Mouse (Mus musculus) urinary bladder, postnatal 14 days (tissue): ENCODE data around the gene Nid2.

Source experiments
- DNase-seq: peaks from one replicate; pipeline ENCODE4 v3.0.0; 2021; ENCODE audit warnings: low spot score

Gene Nid2

DNA sequence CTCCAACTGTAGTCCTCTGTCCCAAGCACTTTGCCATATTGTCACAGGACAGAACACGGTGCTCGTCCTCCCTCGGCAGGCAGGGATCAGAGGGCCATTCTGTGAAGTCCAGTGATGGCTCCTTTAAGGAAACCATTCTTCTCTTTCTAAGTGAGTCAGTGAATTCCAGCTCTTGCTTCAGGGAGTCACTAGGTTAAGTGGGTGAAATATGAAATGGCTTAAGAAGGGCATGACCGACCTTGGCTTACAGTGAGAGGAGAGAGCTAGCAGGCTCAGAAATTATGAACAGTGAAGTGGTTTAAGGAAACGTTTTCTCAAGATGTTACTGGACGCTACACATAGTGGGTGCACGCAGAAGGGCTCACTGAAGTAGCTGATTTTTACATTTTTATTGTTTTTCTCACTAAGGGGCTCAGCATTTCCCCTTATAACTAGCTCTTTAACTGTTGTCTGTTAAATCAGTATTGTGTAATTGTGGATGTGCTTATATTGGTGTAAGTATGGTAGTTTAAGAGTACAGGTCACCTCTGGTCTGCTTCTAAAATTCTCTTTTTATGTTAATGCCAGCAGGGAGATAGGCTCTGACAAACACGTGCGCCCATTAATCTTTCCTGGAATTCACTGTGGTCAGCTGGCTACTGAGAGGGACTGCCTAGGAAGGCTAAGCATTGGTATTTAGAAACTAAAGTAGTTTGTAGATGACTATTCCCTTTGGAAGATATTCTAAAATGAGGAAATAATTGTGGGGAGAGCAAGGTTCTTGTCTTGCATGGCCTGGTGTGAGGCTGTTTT is 34.9 kb downstream of the Nid2 start:
- no peak for DNase-seq

DNA sequence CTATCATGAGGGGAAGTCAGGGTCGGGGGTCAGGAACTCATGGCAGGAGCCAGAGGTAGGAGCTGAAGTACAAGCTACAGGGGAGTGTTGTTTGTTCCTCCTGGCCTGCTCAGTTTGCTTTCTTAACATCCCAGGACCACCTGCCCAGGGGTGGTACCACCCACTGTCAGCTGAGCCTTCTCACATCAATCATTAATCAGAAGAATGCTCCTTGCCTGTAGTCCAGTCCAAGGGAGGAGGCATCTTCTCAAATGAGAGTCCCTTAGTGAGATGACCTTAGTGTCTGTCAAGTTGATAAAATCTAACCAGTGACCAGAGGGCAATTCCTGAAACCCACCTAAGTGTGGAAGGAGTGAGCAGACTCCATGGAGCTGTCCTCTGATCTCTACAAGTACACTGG is 37.4 kb downstream of the Nid2 start:
- no peak for DNase-seq

DNA sequence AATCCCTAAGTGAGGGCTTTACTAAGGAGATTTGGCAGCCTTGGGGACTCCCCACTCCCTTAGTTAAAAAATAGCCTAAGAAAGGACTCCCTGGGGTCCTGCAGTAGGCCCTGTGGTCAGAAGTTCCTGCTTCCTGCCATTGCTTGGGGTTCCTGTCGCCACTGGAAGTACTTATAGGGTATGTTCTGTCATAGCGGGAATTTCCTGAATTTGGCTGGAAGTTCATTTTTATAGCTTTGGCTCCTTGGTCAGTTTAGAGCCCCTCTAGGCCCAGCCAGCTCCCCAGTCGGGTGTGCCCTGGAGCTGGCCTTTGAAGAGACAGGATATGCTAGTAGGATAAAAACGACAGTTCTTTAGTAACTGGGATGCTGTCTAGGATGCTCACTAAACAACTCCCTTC is 43.8 kb downstream of the Nid2 start:
- no peak for DNase-seq

DNA sequence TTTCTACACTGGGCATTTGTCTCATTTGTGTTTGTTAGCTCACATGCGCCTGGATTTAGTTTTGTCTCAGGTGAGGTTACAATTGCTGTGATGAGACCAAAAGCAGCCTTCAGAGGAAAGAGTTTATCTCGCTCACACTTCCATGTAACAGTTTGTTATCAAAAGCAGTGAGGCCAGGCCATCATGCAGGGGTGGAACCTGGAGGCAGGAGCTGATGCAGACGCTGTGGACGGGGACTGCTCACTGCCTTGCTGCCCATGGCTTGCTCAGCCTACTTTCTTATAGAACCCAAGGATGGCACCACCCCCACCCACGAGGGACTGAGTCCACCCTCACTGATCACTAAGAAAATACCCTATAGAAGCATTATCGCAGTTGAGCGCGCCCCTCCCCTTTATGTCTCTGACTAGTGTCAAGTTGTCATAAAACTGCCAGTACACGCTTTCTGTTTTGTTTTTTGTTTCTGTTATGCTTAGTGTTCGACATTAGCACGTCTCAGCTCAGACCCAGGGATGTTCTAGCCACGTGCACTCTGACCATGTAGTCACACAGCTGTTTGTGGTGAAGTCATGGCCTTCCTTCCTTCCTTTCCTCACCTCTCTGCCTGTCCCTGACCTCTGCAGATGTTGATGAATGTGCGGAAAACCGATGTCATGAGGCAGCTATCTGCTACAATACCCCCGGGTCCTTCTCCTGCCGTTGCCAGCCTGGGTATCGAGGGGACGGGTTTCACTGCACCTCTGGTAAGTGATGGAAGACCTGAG is 45.7 kb downstream of the Nid2 start:
- DNase-seq = no peak

DNA sequence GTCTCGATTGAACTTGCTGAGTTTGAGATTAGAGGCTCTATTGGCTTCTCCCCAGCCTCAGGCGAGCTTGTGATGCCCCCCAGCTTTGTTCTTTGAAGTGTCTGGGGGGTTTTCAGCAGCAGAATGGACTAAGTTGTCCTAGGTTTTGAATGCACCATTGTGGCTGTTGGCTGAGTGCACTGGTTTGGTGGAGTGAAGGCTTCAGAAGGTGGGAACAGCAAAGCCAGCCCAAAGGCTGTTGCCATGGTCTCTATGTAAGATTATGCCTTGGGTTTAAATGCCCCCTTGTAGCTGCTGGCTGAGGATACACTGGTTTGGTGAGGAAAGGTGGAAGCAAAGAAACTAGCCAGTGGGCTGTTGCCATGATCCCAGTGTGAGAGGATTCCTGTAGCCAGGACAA is 49.4 kb downstream of the Nid2 start:
- DNase-seq = no peak

DNA sequence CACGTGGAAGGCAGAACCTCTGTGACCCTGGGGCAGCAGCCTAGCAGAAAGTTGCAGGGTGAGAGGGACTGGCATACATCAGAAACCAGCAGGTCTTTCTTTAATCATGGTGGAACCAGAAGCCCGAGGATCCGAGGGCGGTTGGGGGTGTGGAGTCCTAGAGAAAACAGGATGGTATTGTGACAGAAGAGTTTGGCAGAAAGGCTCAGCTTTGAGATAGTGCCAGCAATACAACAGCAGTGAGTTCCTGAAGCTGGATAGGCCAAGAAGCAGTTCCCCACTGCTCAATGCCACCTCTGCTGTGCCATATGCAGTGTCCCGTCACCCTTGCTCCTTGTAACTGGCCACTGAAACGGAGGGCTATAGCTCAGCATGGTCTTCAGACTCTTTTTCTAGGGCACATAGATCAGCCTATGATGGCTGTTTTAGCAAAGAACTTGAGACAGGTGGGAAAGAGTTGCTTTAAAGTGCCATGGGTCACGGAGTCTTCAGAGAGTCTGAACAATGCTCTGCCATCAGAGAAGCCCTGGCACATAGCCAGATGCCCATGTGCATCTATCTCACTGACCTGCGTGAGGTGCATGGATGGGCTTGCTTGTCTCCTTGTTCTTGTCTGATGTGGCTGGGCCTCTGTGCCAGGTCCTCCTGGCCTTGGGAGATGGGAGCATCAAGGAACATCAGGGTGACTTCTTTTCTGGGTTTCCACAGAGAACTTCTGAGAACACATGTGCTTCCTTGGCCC is 50.6 kb downstream of the Nid2 start:
- DNase-seq = no peak

DNA sequence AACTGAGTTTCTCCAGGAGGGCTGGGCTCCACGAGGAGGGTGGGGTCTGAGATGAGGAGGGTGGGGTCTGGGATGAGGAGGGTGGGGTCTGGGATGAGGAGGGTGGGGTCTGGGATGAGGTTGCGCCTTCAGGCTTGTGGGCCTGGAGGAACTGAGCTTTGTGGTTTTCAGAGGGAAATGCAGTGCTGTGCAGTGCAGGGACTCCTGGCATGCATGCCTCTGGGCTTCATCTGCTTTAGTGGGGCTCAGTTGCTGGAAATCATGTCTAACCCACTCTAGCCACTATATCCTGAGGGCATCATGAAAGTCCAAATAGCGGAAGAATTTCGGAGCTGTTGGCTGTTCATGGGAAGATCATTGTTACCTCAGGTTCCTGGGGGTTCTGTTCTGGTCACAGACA is 52.2 kb downstream of the Nid2 start:
- DNase-seq = no peak

DNA sequence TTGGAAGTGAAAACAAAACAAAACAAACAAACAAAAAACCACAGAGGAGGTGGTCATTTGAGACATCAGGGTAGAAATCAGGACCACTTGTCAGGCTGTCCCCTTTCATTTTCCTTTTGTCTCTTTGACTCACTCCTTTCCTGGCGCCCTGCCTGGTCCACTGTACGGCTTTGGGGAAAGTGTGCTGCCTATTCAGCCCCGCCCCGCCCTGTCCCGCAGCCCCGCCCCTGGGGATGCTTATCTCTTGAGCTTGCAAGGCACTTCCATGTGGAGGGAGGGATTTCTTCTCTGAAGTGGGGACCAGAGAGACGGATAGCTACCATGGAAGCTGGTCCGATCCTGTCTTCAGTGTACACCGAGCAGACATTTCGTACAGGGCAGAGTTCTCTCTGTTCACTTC is 52.6 kb downstream of the Nid2 start:
- DNase-seq = no peak

DNA sequence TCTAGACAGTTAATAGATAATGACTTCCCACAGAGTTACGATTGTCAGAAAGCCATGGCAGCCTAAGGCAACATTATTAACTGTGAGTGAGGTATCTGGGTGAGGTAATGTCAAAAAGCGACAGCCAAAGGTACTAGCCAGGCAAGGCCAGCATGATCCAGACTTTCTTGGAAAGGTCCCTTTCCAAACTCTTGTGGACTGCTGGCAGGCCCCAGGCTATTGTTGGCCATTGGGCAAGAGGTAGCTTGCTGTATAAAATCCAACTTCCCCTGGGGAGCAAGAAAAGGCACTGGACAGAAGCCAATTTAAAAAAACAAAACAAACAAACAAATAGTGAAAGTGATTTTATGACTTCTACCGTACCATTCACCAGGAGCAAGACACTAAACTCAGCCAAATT is 56.3 kb downstream of the Nid2 start:
- DNase-seq = no peak

DNA sequence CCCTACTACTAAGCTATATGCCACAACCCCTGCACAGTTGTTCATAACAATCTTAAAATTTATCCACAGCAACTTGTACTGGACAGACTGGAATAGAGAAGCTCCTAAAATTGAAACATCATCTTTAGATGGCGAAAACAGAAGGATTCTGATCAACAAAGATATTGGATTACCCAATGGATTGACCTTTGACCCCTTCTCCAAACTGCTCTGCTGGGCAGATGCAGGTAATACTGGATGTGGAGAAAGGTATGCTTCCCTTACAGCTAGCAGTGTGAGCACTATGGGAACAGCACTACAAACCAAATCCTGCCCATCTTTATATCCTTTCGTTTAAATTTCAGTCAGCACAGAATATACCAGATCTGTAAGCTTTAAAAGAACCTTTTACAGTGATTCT is 56.8 kb downstream of the Nid2 start:
- no peak for DNase-seq

DNA sequence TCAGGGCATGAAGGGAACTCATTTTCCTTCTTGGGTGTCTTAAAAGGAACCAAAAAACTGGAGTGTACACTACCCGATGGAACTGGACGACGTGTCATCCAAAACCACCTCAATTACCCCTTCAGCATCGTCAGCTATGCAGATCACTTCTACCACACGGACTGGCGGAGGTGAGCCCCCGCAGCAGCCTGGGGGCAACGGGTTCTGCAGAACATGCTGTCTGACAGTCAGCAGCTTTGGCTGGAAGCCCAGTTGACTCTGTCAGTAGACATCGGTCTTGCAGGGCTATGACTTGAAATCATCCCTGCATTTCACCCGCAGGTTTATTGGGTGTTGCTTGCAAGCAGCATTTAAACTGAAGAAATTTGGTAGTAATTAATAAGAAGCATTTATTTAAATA is 58.9 kb downstream of the Nid2 start:
- DNase-seq = no peak

DNA sequence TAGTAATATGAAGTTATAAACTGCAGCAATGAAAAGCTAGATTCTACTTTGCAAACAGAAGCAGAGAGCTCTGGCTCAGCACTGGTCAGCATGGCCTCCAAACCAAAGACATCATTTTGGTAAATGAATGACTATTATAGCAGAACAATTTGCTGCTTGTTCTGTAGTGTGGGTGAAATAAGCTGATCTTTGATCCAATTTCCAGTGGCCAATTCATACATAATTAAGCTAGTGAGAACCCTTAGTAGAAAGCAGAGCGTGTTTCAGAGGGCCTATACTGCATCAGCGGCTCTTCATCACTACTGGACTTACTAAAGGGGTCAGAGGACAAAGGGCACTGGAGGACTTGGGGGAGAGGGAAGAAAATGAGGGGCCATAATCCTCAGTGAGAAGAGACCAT is 62.0 kb downstream of the Nid2 start:
- no peak for DNase-seq

DNA sequence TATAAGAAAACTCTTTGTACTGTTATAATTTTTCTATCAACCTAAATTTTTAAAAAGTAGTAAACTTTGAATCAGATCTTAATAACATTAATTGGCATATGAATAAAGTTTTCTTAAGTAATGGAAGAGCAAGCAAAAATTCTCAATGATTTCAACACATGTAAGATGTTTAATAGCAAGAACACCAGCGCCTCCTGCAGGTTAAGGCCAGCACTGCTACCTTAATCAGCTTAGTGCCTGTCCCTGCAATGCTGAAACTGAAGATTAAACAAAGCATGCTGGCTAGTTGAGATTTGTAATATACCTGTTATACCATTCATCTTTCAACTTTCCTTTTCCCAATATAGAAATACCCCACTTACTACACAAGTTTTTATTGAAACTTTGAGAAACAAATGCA is 66.9 kb downstream of the Nid2 start:
- DNase-seq = peak; percentile 88

DNA sequence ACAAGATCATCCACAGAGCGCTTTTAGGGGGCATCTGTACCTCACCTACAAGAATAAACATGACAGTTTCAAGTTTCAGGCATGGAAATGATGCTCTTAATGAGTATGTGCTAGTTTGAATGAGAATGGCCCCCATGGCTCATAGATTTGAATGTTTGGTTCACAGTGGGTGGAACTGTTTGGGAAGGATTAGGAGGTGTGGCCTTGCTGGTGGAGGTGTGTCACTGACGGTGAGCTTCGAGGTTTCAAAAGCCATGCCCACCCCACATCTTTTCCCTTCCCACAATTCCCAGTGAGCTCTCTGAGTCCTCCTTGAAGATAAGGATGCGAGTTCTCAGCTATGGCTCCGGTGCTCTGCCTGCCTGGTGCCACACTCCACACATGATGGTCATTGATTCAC is 70.6 kb downstream of the Nid2 start:
- DNase-seq = no peak

DNA sequence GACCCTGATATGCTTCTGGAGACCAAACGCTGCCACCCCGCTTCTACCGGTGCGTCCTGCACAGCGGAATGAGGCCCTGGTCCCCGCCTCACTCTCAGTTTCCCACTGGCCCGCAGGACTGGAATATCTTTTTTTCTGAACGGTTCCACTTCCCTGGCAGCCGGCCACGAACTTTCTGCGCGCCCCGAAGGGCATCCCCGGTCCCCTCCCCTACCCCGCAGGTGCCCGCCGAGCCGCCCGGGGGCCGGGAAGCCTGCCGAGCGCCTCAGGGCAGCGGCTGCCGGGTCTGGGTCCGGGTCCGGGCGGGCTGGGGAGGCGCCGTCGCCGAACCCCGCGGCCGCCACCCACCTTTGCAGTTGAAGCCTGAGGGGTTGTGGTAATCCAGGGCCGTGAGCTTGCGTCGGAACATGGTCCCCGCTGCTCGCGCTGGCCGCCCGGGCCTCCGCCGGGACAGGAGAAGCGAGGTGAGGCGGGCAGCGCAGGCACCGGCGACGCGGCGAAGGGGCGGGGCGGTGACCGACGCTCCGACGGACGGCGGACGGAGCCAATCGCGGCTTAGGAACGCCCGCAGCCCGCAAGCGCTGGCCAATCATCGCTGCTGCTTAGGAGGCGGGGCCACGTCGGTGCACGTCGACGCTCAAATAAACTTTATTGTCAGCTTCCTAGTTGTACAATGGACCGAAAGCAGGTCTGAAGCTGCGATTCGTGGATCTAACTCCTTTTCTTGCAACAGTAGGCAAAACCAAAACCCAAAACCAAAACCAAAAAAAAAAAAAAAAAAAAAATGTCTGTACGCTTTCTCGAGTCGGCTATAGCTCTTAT is 72.5 kb downstream of the Nid2 start, which contains the start of gene Rtraf:
Rtraf (minus strand) TSS at position 504 of the 822 bp plus-strand sequence.
- DNase-seq = peak; percentile 94

DNA sequence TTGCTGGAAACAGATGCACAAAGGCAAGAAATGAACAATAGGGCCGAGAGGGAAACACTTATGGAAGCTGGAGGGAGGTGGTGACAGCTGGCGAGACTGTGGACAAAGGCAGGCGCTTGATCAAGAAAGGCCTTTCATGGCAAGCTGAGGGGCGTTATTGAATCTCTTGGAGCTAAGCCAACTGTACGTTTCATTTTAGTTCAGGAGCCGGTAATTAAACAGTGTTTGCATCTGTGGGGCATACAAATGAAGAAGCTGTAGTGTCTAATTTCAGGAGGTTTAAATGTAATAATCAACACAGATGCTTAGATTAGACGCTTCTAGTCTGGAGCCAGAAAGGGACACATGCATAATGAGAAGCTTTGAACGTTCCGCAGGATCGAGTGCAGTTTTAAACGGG is 74.4 kb downstream of the Nid2 start:
- DNase-seq = no peak

DNA sequence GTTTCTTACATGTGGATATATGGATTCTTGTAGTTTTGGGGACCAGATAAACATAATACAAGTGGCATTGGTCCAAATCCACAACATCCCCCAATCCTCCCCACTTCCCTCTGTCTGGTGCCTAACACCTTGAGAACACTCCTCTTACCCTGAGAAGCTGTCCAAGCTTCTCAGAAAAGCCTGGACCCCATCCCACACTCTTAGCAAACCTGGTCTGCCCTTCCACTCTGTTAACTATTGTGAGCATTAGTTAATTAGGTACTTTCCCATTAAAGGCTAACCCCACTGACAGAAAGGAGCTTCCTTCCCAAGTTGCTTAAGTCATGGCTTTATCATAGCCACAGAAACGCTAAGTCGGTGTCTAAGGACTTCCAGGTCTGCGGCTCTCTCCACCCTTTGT is 85.2 kb downstream of the Nid2 start:
- no peak for DNase-seq

DNA sequence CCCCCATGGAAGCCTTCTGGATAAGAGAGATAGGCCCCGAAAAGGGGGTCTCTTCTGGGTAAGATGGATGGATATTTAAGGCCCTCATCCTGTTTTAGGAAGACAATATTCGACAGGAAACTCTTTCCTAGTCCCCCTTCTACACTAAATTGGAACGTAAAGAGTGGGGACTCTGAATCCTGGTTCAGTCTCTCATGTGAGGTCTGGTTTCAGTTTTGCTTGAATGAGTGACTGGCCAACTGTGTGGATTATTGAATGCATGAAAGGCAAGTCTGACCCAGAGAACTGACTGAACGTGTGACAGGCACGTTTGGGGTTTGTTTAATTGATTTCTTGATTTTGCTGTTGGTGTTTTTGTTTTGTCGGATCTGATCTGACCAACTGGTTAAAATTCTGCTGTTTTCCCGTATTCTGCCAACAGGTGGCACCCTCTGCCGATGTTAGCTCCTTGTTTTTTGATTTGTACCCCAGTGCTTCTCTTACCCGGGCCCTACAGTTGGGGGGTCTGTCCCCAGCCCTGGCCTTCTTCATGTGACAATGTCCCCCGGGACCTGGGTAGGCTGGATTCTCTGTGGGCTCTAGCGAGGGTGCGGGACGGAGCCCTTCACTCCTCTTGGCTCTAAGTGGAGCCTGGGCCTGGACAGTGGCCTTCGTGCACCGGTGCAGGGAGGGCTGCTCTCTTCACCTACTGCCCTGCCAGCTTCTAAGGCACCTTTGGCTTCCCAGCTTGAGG is 88.7 kb downstream of the Nid2 start:
- DNase-seq = peak; percentile 62

DNA sequence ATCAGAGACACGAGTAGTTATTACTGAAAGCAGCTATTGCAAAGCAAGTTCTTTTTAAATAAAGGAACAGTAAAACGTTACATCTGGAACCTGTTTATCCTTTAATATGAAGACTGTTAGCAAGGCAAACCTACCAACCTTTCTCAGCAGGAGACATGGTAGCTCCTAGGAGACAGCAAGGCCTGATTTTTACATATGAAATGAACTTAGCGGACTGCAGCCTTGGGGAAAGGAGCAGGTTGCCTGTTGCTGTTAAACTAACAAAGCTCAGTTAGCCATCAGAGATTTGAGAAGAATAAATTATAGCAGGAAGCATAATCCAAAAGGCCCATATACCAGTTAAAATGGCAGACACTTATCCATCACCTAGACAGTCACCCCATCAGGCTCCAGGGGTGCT is 102.4 kb downstream of the Nid2 start:
- DNase-seq = no peak

DNA sequence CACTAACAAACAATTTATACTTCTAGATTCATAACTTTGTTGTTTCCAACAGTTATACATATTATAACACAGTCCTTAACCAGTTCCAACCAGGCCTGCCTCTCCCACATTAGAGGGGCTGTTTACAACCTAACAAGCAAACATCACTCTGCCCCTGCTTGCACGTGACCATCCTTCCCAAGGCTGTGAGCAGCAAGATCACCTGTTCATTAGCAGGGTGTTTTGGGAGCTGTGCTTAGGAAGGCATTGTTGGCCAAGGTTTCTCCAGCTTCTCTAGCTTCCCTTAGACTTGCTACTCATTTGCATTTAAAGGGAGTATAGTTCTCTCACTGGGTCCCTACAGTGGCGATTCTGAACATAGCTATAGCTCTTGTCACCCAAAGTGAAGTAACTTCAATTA is 107.2 kb downstream of the Nid2 start:
- no peak for DNase-seq
